Mouse (Mus musculus) megakaryocyte, embryonic 14.5 days (primary cell): Measurements from ENCODE around the gene Tesk1.

Experiments
- FLI1 ChIP-seq: IDR thresholded peaks from 2 replicates; pipeline ENCODE4 v1.6.1; 2012; ENCODE audit warnings: low read length, inconsistent platforms, mixed read lengths
- GATA1 ChIP-seq: IDR thresholded peaks from 3 replicates; pipeline ENCODE4 v1.6.1; 2012; ENCODE audit warnings: mixed read lengths, low read length, inconsistent platforms, borderline replicate concordance

DNA sequence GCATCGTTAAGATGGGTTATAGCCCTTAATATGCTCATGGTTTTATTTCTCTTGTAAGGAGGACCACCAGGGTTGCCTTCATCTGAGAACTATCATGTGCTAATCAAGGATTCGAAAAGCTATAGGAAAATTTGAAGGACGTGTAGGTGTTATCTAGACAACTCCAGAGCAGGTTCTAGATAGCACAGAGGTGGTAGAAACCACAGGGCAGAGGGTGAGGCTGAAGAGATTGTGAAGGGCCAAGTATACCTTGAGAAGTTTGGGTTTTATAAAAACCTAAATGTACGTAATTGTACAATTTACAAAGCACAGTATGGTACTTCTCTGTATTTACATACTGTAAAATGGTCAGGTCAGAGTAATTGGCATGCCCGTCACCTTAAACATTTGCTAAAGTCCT, 46.6 kb upstream of the Tesk1 start:
- TF ChIP-seq FLI1 (no peak), GATA1 (no peak)
